Mouse (Mus musculus): ENCODE measurements around the gene Prdx3. TPM values are rescaled to one million over a fixed set of nuclear protein-coding genes. Genes with fewer than 3 reads are reported as not detected.
A peak's percentile ranks its signal among the peaks of the same experiment; 100 is the strongest.

Gene Prdx3
- 104 and 105 TPM in 2 replicates for polyA plus RNA-seq (2015; fragmentation: Nextera tagmentation; extraction: Ambion mirVana)

DNA sequence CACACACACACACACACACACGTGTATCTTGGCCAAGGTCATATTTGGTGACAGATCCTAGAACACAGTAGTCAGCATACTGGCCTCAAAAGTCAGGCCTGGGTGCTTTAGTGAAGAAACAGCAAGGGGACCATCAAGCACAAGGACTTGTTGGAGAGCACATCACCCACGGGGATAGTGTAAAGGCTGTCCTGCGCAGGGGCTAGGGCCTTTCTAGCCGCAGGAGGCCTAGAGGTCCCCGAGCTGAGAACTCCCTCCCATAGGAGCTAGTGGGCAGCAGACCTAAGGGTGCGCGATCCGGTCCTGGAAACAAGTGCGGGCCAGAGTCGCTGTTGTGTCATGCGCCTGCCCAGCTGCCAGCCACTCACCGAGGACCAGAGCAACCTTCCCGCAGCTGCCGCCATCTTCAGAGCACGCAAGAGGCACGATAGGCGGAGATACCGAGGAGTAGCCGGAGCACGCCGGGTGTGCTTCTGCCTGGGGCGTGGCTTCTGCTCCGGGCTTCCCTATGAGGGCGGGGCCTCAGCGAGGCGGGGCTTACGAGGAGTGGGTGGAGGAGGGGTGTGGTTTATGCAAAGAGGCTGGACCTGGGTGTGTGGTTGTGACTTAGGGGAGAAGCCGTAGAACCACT lies at the start of gene Prdx3:
Prdx3 (minus strand) TSS at position 493 of the 631 bp plus-strand sequence.
- H3K36me3 ChIP-seq: peaks cover 19% of the 10 kb centered on the region
- peak; percentile 96 for ATAC-seq (ENCODE audit: insufficient number of reproducible peaks, insufficient read depth, low FRiP score, low TSS enrichment, low read depth)
- WGBS: 0% methylated on average over 28 of the region's 28 CpGs
- H3K27me3 ChIP-seq: no peaks in the 10 kb centered on the region
- H3K9ac ChIP-seq: peak within 1 kb of the TSS; percentile 80
- H3K4me2 ChIP-seq: peak within 1 kb of the TSS; percentile 67
- peak within 1 kb of the TSS; percentile 67 for H3K4me3 ChIP-seq
- H3K27ac ChIP-seq: peak within 1 kb of the TSS; percentile 60
- H3K4me1 ChIP-seq: peaks cover 13% of the 10 kb centered on the region
- H3K9me3 ChIP-seq: no peaks in the 10 kb centered on the region

GRCm38 (mm10) chr19:60916869-60917570 lies 42.7 kb upstream of the Prdx3 start:
- Histone ChIP-seq H3K9me3 (no peaks in the 10 kb centered on the region), H3K36me3 (no peaks in the 10 kb centered on the region), H3K4me1 (no peaks in the 10 kb centered on the region), H3K27ac (no peak overlapping the region), H3K9ac (no peak overlapping the region), H3K4me3 (no peak overlapping the region), H3K4me2 (no peak overlapping the region), H3K27me3 (no peaks in the 10 kb centered on the region)
- ATAC-seq (ENCODE audit: insufficient number of reproducible peaks, insufficient read depth, low FRiP score, low TSS enrichment, low read depth): no peak
- whole genome bisulfite sequencing: 86% methylated on average over 6 of the region's 6 CpGs

DNA sequence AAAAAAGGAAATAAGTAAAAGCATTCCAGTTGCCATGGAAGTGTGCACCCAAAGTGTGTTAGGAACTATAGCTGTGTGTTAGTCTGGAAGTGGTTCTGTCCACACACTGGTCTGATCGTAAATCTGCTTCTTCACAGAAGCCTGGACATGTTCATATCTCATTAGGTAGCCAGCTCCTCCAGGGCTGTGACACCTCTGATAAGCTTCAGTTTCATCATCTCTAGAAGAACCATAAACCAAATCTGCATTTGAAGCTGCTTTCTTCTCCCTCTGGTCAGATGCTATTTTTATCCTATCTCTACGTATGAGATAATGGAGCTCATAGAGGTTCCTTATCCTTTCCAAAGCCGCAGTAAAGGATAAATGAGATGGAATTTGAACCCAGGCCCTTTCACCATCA lies 41.5 kb upstream of the Prdx3 start:
- no peak overlapping the region for H3K4me2 ChIP-seq
- ATAC-seq (ENCODE audit: insufficient number of reproducible peaks, insufficient read depth, low FRiP score, low TSS enrichment, low read depth): no peak
- no peaks in the 10 kb centered on the region for H3K36me3 ChIP-seq
- H3K9ac ChIP-seq: no peak overlapping the region
- WGBS: 85% methylated on average over 3 of the region's 3 CpGs
- no peaks in the 10 kb centered on the region for H3K9me3 ChIP-seq
- H3K4me3 ChIP-seq: no peak overlapping the region
- H3K27me3 ChIP-seq: no peaks in the 10 kb centered on the region
- H3K27ac ChIP-seq: no peak overlapping the region
- no peaks in the 10 kb centered on the region for H3K4me1 ChIP-seq

GRCm38 (mm10) chr19:60915236-60915635 lies 40.9 kb upstream of the Prdx3 start:
- WGBS: 66% methylated on average over 4 of the region's 4 CpGs
- no peaks in the 10 kb centered on the region for H3K4me1 ChIP-seq
- H3K36me3 ChIP-seq: no peaks in the 10 kb centered on the region
- no peak overlapping the region for H3K9ac ChIP-seq
- no peak overlapping the region for H3K4me2 ChIP-seq
- no peak overlapping the region for H3K4me3 ChIP-seq
- no peaks in the 10 kb centered on the region for H3K27me3 ChIP-seq
- no peaks in the 10 kb centered on the region for H3K9me3 ChIP-seq
- no peak for ATAC-seq (ENCODE audit: insufficient number of reproducible peaks, insufficient read depth, low FRiP score, low TSS enrichment, low read depth)
- H3K27ac ChIP-seq: no peak overlapping the region

DNA sequence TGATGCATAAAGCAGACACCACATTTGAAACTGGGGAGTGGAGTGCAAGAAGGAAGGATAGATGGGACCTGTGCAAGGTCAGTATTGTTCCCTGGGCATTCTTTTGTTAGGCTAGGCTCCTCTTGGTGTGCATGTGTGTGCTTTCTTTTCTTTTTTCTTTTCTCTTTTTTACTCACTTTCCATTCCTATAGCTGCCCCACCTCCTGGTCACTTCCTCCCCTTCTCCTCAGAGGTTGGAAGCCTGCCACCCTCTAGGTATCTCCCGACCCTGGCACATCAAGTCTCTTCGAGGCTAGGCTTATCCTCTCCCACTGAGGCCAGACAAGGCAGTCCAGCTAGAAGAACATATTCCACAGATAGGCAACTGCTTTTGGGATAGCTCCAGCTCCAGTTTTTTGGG lies 37.3 kb upstream of the Prdx3 start:
- H3K9me3 ChIP-seq: no peaks in the 10 kb centered on the region
- no peak overlapping the region for H3K4me3 ChIP-seq
- H3K27me3 ChIP-seq: no peaks in the 10 kb centered on the region
- H3K27ac ChIP-seq: no peak overlapping the region
- H3K4me2 ChIP-seq: no peak overlapping the region
- H3K9ac ChIP-seq: no peak overlapping the region
- no peaks in the 10 kb centered on the region for H3K36me3 ChIP-seq
- no peaks in the 10 kb centered on the region for H3K4me1 ChIP-seq
- no peak for ATAC-seq (ENCODE audit: insufficient number of reproducible peaks, insufficient read depth, low FRiP score, low TSS enrichment, low read depth)
- 81% methylated on average over 2 of the region's 2 CpGs for WGBS

- Histone ChIP-seq H3K9me3 (no peaks in the 10 kb centered on the region), H3K4me2 (no peak overlapping the region), H3K27ac (no peak overlapping the region), H3K4me1 (no peaks in the 10 kb centered on the region), H3K27me3 (no peaks in the 10 kb centered on the region), H3K9ac (no peak overlapping the region), H3K36me3 (no peaks in the 10 kb centered on the region), H3K4me3 (no peak overlapping the region)
- no peak for ATAC-seq (ENCODE audit: insufficient number of reproducible peaks, insufficient read depth, low FRiP score, low TSS enrichment, low read depth)
These were observed 35.9 kb upstream of the Prdx3 start for GRCm38 (mm10) chr19:60910304-60910703.

DNA sequence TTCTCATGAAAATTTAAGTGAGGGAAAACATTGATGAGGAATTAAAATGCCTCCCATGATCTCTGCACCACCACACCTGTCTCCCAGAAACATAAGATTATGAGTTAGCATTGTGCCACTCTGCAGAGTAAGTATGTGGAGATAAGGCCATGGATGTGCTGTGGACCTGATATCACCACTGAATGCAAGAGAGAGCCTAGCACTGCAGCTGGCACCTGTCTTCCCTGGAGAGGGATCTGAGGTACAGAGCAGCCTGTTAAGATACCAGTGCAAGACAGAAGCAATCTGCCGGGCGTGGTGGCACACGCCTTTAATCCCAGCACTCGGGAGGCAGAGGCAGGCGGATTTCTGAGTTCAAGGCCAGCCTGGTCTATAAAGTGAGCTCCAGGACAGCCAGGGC lies 31.1 kb upstream of the Prdx3 start:
- WGBS: 93% methylated on average over 5 of the region's 5 CpGs
- no peaks in the 10 kb centered on the region for H3K36me3 ChIP-seq
- ATAC-seq (ENCODE audit: insufficient number of reproducible peaks, insufficient read depth, low FRiP score, low TSS enrichment, low read depth): no peak
- peaks cover 17% of the 10 kb centered on the region for H3K4me1 ChIP-seq
- no peak overlapping the region for H3K4me2 ChIP-seq
- H3K9ac ChIP-seq: no peak overlapping the region
- no peak overlapping the region for H3K4me3 ChIP-seq
- no peaks in the 10 kb centered on the region for H3K9me3 ChIP-seq
- no peaks in the 10 kb centered on the region for H3K27me3 ChIP-seq
- H3K27ac ChIP-seq: no peak overlapping the region

- H3K27me3 ChIP-seq: no peaks in the 10 kb centered on the region
- H3K9me3 ChIP-seq: no peaks in the 10 kb centered on the region
- no peaks in the 10 kb centered on the region for H3K36me3 ChIP-seq
- H3K9ac ChIP-seq: no peak overlapping the region
- H3K4me1 ChIP-seq: peaks cover 17% of the 10 kb centered on the region
- H3K4me2 ChIP-seq: no peak overlapping the region
- WGBS: 90% methylated on average over 1 of the region's 1 CpGs
- no peak for ATAC-seq (ENCODE audit: insufficient number of reproducible peaks, insufficient read depth, low FRiP score, low TSS enrichment, low read depth)
- no peak overlapping the region for H3K4me3 ChIP-seq
- H3K27ac ChIP-seq: no peak overlapping the region
These were observed 29.6 kb upstream of the Prdx3 start for GRCm38 (mm10) chr19:60903971-60904370.

- no peak for ATAC-seq (ENCODE audit: insufficient number of reproducible peaks, insufficient read depth, low FRiP score, low TSS enrichment, low read depth)
- WGBS: 55% methylated on average over 1 of the region's 1 CpGs
- Histone ChIP-seq H3K4me2 (no peak overlapping the region), H3K4me1 (peaks cover 17% of the 10 kb centered on the region), H3K9ac (no peak overlapping the region), H3K27me3 (no peaks in the 10 kb centered on the region), H3K36me3 (no peaks in the 10 kb centered on the region), H3K4me3 (no peak overlapping the region), H3K27ac (peak overlapping the region; percentile 62), H3K9me3 (no peaks in the 10 kb centered on the region)
These were observed 28.8 kb upstream of the Prdx3 start for GRCm38 (mm10) chr19:60903139-60903538.

DNA sequence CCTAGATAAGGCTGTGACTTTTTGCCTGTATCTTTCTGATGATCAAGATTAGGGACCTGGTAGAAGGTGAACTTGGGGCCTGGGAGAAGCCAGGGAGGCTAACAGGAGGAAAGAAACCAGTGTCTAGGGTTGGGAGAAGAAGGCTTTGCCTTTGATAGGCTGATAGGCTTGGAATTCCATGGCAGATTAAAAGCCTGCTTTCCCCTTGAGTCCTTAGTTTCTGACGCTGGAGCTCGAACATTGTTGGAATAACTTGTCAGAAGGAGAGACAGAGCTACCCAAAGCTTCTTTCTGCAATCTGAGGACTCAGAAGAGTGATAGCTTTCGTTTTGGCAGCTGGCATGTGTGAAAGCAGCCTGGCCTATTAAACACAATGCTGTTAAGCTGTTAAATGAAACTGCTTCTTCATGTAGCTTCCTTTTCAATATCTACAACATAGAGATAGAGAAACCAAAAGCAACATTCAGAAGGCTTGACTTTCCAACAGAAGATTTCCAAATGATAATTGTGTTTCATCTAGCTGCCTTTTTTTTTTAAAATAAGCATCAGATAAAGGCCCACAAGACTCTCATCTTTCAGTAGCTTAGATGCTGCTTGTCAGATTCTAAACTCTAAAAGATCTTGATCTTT lies 21.0 kb upstream of the Prdx3 start:
- H3K27me3 ChIP-seq: no peaks in the 10 kb centered on the region
- no peaks in the 10 kb centered on the region for H3K9me3 ChIP-seq
- no peaks in the 10 kb centered on the region for H3K36me3 ChIP-seq
- H3K27ac ChIP-seq: no peak overlapping the region
- ATAC-seq (ENCODE audit: insufficient number of reproducible peaks, insufficient read depth, low FRiP score, low TSS enrichment, low read depth): no peak
- 30% methylated on average over 3 of the region's 3 CpGs for WGBS
- H3K4me3 ChIP-seq: no peak overlapping the region
- H3K4me1 ChIP-seq: peaks cover 15% of the 10 kb centered on the region
- no peak overlapping the region for H3K9ac ChIP-seq
- H3K4me2 ChIP-seq: no peak overlapping the region

- WGBS: 34% methylated on average over 1 of the region's 1 CpGs
- Histone ChIP-seq H3K27me3 (no peaks in the 10 kb centered on the region), H3K27ac (no peak overlapping the region), H3K4me2 (peak overlapping the region; percentile 70), H3K36me3 (no peaks in the 10 kb centered on the region), H3K4me1 (peaks cover 20% of the 10 kb centered on the region), H3K9ac (no peak overlapping the region), H3K9me3 (no peaks in the 10 kb centered on the region), H3K4me3 (peak overlapping the region; percentile 73; the same call in 1 of the 2 replicates)
- no peak for ATAC-seq (ENCODE audit: insufficient number of reproducible peaks, insufficient read depth, low FRiP score, low TSS enrichment, low read depth)
These were observed 17.7 kb upstream of the Prdx3 start for GRCm38 (mm10) chr19:60891934-60892547.

GRCm38 (mm10) chr19:60891123-60891470 lies 16.7 kb upstream of the Prdx3 start:
- no peak for ATAC-seq (ENCODE audit: insufficient number of reproducible peaks, insufficient read depth, low FRiP score, low TSS enrichment, low read depth)
- Histone ChIP-seq H3K4me3 (peak overlapping the region; percentile 73), H3K27me3 (no peaks in the 10 kb centered on the region), H3K4me2 (peak overlapping the region; percentile 70), H3K4me1 (peaks cover 20% of the 10 kb centered on the region), H3K27ac (no peak overlapping the region), H3K9me3 (no peaks in the 10 kb centered on the region), H3K9ac (no peak overlapping the region), H3K36me3 (no peaks in the 10 kb centered on the region)
- 7% methylated on average over 4 of the region's 5 CpGs for WGBS
